Mouse (Mus musculus) olfactory bulb, adult 2 months (tissue): Measurements from ENCODE around the gene Hoxc10.

Experiments used
- CTCF ChIP-seq: fragments of 200-500 bp; IDR thresholded peaks from 2 replicates; pipeline ENCODE4 v1.5.1; 2012; ENCODE audit warnings: low read depth, mild to moderate bottlenecking, low read length, moderate library complexity; ENCODE audit not compliant: insufficient read depth
- POLR2A ChIP-seq: fragments of 200-500 bp; IDR thresholded peaks from 2 replicates; pipeline ENCODE4 v1.6.1; 2012; ENCODE audit warnings: mild to moderate bottlenecking, low read depth, low read length, moderate library complexity; ENCODE audit not compliant: insufficient read depth

DNA sequence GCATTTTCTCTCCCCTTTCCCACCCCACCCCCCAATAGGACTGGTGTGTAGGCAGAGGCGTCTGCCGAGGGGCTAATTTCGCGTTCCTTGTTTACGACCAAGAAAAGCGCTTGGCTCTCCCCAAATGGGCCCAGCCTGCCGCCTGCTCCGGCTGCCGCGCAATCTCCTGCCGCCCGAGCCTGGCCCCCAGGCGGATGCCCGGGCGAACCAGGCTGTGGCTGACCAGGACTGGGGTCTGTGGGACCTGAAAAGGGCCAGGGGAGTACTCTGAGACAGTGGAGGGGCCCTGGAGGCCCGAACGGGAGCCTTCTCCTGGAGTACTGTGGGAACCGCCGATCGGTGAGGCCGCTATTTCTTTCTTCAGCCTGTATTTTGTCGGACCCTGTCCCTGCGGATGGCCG, 33.9 kb downstream of the Hoxc10 start:
- TF ChIP-seq POLR2A, result no peak
- no peak for TF ChIP-seq CTCF
